Mouse (Mus musculus) myocyte (in vitro differentiated cells): Measurements from ENCODE around the gene Zfp369.

Experiments
- CEBPB ChIP-seq: IDR thresholded peaks from 2 replicates; pipeline ENCODE4 v1.6.1; 2011; ENCODE audit warnings: mild to moderate bottlenecking, moderate library complexity; ENCODE audit not compliant: poor library complexity, insufficient read depth, severe bottlenecking
- E2F4 ChIP-seq: IDR thresholded peaks from one replicate; pipeline ENCODE4 v1.6.1; 2011; ENCODE audit warnings: mild to moderate bottlenecking, control low read depth, moderate library complexity; ENCODE audit not compliant: insufficient read depth
- MAX ChIP-seq: IDR thresholded peaks from one replicate; pipeline ENCODE4 v1.6.1; 2011; ENCODE audit warnings: low read depth, mild to moderate bottlenecking, control low read depth
- MYOD1 ChIP-seq, 3 experiments: IDR thresholded peaks; one replicate each; pipeline ENCODE4 v1.6.1; 2011; ENCODE audit warnings: control low read depth in 2 of 3, low read depth in 2 of 3, mild to moderate bottlenecking in 2 of 3, moderate library complexity in 1 of 3; ENCODE audit not compliant: insufficient read length in 2 of 3, control insufficient read depth in 1 of 3
- MYOG ChIP-seq, 3 experiments: IDR thresholded peaks; one replicate each; pipeline ENCODE4 v1.6.1; 2011; ENCODE audit warnings: control low read depth in 2 of 3, low read depth in 2 of 3, mild to moderate bottlenecking in 2 of 3; ENCODE audit not compliant: insufficient read length in 2 of 3, control insufficient read depth in 1 of 3, insufficient read depth in 1 of 3
- POLR2A ChIP-seq: IDR thresholded peaks from one replicate; pipeline ENCODE4 v1.6.1; 2011; ENCODE audit warnings: low read depth, mild to moderate bottlenecking, control low read depth, moderate library complexity; ENCODE audit not compliant: insufficient read length
- POLR2AphosphoS2 ChIP-seq: IDR thresholded peaks from one replicate; pipeline ENCODE4 v1.6.1; 2011; ENCODE audit warnings: low read depth, control low read depth; ENCODE audit not compliant: insufficient read length
- REST ChIP-seq: IDR thresholded peaks from one replicate; pipeline ENCODE4 v1.6.1; 2011; ENCODE audit warnings: mild to moderate bottlenecking, control low read depth, moderate library complexity; ENCODE audit not compliant: insufficient read depth, insufficient read length
- USF1 ChIP-seq: IDR thresholded peaks from one replicate; pipeline ENCODE4 v1.6.1; 2011; ENCODE audit warnings: low read depth, mild to moderate bottlenecking, control low read depth, moderate library complexity

DNA sequence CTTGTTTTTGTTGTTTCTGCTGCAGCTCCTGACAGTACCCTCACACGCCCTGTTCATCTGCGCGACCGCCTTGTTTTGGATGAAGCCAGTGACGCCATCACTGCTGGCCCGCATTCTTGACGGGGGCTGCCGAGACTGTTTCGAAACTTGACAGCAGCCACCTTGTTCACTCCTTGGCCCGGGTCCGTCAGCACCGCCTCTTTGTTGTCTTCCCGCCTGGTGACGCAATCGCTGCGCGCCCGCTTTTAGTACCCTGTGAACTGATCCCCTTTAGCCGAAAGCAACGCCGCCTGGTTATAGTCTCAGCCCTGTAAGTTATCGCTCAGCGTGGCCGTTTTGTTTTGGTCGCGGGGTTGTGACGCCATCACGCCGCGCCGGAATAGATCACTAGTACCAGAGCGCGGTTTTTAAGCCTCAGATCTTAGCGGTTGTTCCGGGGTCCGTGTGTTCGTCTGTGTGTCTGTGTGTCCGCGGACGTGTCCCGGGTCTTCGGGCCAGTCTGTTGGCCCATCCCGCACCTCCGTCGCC lies 37.5 kb upstream of the Zfp369 start:
- TF ChIP-seq E2F4 (peak; percentile 94), MYOG (IDR thresholded peaks at IDR 0.05; ENCODE audit: control insufficient read depth in 1 of 3, insufficient read depth in 1 of 3, insufficient read length in 2 of 3, low read depth in 2 of 3) (no peak), POLR2A (no peak), REST (no peak), MAX (peak; percentile 39), POLR2AphosphoS2 (no peak), MYOD1 (IDR thresholded peaks at IDR 0.05; ENCODE audit: control insufficient read depth in 1 of 3, insufficient read length in 2 of 3, low read depth in 2 of 3) (no peak), USF1 (no peak), CEBPB (no peak)
